Mouse (Mus musculus) left cerebral cortex, postnatal 14 days (tissue): Measurements from ENCODE around the gene Hydin. TPM values are rescaled to one million over a fixed set of nuclear protein-coding genes. Genes with fewer than 3 reads are reported as not detected.

Experiments used
- DNase-seq, 2 experiments: peaks; one replicate each; pipeline ENCODE4 v3.0.0; 2021 to 2022; ENCODE audit warnings: low spot score in 2 of 2, mixed read lengths in 1 of 2
- intact Hi-C: fragments of 180-260 bp; cut with DNase I; formaldehyde crosslinking; loops from one replicate; pipeline ENCODE4 v1.15.1; 2025
- total RNA-seq, 2 experiments: library from RNA; stranded (reverse); gene quantifications; 2 replicates each; pipeline ENCODE4 v1.2.3; 2021

Hydin gene
- total RNA-seq, 2 experiments from 2014 or later: 0.35 to 0.44 TPM

DNA sequence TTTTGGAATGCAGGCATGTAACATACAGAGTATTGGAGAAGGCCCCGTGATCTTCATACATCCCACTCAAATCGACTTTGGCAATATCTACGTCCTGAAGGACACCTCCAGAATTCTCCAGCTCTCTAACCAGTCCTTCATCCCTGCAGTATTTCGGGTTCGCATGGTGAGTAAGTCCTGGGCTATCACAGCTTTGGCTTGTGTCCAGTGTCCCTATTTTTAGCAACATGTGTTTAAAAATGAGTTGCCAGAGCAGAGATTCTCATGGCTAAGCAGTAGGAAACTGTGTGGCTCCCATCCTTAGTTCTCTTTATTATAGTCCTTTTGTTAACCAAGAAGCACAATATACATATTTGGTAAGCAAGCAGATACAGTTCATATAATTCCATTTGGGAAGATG is 152.9 kb downstream of the Hydin start:
- intact Hi-C loops: no loop called here
- peak in 1 of 2 experiments; percentile 40 for DNase-seq

DNA sequence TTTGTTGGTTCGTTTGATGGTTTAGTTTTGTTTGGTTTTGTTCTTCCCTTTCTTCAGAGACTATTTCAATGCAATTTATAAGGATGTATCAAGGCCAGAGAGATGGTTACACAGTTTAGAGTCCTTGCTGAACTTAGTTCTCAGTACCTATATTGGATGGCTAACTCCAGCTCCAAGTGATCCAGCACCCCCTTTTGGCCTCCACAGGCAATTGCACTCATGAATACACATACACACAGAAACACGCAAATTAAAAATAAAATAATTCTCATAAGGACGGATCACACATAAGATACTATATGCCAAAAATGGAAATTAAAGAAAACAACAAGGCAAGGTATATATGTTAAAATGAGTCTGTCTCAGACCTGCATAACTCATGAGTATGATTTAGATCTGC is 153.4 kb downstream of the Hydin start:
- intact Hi-C loops: no loop called here
- no peak for DNase-seq

DNA sequence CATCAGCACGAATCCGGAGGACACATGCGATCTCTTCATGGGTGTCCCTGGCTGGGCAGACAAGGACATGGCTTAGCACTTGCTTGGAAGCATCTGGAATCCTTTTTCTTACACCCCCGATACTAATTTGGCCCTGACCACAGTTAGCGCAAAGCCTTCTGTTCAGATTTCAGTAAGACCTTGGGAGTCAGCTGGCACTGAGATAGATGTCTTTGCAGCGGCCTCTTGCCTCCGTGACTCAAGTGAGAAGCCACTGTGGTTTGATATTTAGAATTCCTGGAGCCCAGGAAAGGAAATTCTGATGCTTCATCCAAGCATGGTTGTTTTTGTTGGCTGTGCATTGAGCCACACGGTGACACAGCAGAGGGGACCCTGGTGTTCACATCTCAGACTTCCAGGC is 157.4 kb downstream of the Hydin start:
- no peak for DNase-seq
- intact Hi-C loops: no loop called here

DNA sequence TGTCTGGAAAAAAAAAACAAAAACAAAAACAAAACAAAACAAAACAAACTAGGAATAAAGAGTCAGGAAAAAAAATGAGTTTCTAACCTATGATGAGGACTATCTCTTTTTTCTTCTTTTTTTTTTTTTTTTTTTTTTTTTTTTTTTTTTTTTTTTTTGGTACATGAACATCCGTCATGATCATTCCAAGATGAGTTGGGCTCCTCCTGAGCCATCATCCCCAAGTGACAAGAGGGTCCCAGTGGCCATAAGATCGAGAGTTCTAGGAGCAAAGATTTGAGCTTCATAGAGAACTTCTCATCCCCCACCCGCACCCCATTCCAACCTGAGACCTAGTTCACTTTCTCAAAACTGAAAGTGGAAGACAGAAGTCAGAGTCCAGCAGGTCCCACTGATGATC is 164.6 kb downstream of the Hydin start:
- intact Hi-C loops: no loop called here
- no peak for DNase-seq

DNA sequence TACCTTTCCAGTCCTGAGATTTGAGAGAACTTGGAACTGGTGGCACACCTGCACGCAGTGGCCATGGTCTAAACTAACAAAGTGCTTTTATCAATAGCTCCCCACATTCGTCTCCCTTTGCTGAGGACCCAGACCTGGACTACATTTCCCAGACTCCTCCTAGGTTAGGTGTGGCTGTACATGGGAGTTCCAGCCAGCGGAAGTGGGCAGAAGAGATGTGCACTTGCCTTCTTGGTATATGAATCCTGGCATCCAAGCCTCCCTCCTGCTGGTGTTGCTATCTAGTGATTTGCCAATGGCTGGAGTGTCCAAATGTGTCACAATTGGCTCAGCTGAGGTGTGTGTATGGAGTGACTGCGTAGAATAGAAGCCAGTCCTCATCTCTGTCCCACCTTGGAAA is 173.8 kb downstream of the Hydin start:
- intact Hi-C loops: no loop called here

DNA sequence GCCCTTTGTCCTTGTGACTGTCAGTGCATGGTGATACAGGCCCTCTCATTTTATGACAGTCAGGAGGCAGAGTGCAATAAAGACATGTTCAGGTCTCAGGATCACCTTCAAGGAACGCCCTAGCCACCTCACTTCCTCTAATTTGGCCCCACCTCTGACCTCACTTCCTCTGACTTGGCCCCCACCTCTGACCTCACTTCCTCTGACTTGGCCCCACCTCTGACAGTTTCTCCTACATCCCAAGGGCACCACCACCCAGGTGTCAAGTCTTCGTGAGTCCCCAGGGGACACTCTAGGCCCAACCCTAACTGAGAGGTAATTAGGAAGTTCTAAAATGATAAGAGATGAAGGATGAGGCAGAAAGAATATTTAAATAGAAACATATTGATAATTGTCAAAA is 177.5 kb downstream of the Hydin start:
- intact Hi-C loops: no loop called here
- DNase-seq: no peak

More for the DNA sequence above, 173.8 kb downstream of the Hydin start:
- no peak for DNase-seq

DNA sequence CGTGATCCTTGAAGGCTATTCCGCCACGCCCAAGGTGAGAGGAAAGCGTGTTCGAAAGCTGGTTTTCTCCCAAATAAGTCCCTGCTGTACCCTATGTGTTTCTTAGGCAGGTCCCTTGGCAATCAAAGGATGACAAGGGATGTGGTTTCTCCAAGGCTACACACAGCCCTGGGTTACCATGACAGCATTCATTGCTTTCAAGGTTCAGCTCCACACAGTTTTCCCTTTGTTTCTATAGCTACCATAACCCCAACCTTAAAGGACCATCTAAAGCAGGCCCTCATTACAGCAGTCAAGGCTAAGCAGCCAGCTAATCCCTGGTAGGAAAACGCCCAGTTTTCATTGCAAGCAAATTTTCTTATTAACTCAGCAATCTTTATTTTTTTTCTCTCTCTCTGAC is 183.7 kb downstream of the Hydin start:
- intact Hi-C loops: no loop called here
- DNase-seq: no peak

DNA sequence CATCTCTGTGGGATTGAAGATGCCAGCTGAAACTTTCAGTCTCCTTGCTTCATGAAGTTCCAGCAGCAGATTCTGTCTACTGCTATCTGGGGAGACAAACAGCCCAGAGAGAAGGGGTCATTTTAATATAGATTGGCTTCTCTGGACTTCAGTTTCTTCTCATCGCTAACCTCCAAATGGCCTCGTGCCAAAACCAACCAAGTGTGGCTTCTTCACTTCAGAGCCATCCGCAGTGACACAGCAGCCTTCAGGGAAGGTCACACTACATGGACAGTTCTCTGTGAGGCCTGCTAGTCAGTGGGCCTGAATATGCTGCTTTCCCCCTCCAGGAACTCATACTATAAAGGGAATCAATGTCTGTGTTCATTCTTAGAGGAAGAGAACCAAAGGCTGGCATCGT is 187.7 kb downstream of the Hydin start:
- DNase-seq: no peak
- intact Hi-C loops: no loop called here

DNA sequence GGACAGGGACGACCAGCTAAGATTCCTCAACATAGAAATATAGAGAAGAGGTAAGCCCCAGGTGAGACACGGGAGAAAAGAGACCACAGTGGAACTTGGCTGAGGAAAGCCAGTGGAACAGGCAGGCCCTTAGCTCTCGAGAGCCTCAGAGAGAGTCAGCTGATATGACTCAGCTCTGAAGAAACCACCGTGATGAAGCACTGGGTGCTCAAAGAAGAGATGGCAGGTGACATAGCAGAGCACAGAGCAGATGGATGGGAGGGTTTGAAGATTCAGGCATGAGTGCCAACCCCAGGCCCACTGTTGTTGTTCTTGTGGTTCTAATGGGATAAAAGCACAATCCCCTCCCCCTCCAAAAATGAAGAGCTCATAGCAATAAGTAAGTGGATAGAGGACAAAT is 190.6 kb downstream of the Hydin start:
- DNase-seq: no peak
- intact Hi-C loops: no loop called here

DNA sequence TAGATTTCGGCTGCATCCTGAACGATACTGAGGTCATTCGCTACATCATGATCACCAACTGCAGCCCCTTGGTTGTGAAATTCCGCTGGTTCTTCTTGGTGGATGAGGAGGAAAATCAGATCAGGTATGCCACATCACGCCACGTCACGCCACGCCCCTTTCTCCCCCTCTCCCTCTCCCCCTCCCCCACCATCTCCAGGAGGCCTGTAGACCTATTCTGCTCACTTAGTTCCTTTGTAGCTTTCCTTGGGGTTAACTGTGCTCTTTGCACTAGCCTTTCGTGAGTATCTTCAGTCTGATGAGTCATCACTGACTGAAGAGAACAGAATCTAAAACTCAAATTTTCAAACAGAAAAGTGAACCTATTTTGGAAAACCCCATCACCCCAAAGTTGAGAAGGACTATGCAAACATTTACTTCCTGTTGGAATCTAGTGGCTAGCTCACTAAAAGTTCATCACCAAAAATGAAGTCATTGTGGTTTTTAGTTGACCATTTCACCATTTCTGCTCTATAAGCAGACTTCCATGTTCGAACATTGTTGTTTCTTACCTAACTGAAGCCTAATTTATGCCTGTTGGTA is 195.9 kb downstream of the Hydin start:
- intact Hi-C loops: no loop called here
- DNase-seq: no peak

DNA sequence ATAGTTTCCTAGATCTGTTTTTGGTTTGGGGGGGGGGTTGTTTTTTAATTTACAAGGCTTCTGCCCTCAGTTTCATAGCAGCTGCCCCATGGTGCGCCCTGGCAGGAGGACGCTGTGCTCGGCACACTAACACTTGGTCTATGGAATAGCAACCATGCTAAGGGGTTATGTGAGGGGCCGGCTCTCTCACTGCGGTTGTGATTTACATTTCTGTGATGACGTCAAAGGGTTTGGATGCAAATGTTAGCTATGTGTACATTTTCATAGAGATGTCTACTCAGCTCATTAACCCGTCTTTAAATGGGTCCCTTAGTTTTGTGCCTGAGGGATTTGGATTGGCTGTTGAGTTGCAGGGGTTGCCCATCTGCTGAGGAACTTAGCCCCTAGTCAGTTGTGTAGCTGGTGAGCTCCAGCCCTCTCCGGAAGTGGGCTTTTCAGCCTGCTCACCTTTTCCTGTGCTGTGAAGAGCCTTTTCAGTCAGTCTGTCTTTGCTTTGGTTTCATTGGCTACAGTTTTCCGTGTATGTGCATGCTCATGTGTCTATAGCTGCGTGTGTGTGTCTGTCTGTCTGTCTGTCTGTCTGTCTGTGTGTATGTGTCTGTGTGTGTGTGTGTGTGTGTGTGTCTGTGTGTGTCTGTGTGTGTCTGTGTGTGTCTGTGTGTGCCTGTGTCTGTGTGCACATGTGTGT is 197.1 kb downstream of the Hydin start:
- intact Hi-C loops: no loop called here
- no peak for DNase-seq

DNA sequence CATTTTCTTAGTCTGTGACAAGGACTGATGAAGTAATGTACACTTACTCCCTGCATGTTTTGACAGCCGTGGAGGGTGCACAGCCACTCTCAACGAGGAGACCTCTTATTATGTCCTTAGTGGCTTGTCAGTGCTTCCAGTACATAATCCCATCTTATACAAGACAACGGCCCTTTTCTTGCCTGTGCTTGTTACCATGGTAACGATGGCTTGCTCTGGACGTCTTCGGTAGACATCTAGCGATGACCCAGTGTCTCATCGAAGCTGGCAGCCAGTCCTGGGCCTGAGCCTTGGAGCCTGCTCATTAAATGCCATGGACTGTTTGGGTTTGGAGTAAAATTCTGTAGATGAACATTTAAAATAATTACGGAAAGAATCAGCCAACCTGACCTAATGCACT is 198.8 kb downstream of the Hydin start:
- intact Hi-C loops: no loop called here
- DNase-seq: peak; percentile 25 to 46

DNA sequence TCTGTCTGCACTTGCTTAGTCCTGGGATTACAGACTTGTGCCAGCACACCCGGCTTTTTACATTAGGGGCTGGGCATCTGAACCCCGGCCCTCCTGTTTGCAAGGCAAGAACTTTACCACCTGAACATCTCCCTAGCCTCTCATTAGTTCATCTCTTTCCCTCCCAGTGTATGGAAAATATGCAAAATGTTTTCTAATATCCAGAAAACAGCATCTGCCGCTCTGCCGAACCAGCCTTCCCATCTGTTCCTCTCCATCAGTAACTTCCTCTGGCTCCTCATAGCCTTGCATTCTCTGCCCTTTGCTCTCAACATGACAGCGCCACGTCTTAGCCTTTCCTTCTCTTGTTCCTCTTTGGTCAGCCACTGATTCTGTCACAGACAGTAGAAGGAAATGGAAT is 210.5 kb downstream of the Hydin start:
- no peak for DNase-seq
- intact Hi-C loops: loop anchor here (5.0 kb wide), 1 partner anchor 345 kb away; no protein-coding TSS in a partner anchor

DNA sequence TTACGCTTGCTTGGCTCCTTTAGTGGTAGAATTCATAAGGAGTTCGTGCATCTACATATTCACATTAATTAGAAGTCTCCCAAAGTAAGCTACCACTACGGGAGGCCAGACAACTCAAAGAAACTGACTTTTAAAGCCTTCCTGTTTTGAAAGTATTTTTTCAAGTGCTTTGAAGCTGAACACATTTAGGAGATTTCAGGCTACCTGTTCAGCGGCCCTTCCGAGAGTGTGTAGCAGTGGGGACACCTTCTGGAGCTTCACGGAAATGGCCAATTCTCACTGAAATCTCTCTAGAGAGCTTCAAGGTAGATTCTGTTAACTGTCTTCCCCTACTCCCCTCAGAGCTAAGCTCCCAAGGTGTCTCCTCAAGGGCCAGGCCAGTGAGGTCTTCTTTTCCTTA is 211.8 kb downstream of the Hydin start:
- intact Hi-C loops: loop anchor here (1.0 to 5.0 kb wide), 2 partner anchors 310 to 346 kb away; partner anchors contain the start of gene Calb2

DNA sequence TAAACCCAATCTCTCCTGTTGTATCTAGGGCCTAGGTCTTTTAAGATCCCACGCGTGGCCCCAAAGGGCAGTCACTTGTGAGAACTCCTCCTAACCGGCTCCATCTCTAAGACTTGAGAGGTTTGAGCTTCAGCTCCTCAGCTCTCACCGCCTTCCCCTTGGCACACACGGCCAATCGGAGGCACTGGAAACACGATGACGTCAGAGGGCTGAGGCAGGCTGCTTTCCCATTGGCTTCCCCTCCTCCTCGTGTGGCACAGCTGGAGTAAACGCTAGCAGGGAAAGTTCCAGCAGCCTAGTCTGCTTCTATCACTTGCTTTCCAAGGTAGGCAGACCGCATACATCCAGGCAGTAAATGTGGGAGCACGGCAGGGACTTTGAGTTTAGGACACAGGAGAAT is 212.6 kb downstream of the Hydin start:
- intact Hi-C loops: loop anchor here (5.0 kb wide), 1 partner anchor 347 kb away; no protein-coding TSS in a partner anchor

More for the DNA sequence above, 211.8 kb downstream of the Hydin start:
- peak; percentile 54 to 69 for DNase-seq

DNA sequence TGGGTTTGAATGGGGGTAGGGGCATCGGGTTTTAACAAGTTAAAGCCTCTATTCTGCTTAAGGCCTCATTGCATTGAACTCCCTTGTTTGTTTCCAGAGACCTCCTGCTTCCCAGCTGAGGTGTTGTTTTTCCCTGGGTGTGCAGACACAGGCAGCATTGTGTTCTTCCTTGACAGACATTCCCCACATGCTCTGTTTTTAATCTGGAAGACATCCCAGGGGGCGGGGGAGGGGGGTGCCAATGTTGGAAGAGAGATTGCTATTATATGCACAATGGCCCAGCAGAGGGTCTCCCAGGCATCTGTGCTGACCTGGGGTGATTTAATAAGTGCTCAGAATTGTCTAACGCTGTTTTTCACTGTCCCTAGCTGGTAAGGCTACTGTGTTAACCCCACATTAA is 215.5 kb downstream of the Hydin start:
- intact Hi-C loops: no loop called here
- DNase-seq: no peak

More for the DNA sequence above, 212.6 kb downstream of the Hydin start:
- DNase-seq: no peak

DNA sequence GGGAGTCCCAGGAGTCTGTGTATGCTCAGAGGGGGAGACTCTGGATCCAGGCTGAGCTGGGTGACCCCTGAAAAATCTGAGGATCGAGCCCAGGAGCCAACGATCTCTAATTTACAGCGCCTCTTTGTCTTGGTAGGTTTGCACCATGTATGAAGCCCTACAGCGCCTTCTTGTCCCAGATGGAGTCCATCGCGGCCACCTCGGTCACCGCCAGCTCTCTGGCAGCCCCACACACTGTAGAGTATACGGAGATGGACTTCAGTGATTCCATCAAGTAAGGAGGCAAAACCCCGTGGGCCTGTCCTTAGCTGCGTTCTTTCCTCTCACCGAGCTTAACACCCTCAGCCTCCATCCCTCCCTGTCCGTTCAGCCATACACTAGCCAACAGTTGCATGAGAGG is 218.5 kb downstream of the Hydin start:
- no peak for DNase-seq
- intact Hi-C loops: no loop called here

DNA sequence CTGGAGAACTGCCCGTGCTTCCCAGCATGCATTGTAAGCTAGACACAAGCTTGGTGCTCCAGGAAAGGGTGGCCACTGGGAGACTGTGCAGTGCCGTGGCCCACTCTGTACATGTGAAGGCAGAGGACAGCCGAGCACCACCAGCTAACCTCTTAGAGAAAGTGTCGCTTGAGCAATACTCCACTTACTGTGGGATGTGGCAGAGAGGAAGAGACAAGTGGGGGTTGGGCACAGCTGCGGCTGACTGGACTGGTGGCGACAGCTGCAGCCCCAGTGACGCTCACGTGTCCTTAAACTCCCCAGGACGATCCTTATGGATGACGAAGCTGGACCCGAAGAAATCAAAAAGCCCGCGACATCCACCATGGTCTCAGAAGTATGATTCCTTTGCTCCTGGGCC is 219.2 kb downstream of the Hydin start:
- no peak for DNase-seq
- intact Hi-C loops: no loop called here

DNA sequence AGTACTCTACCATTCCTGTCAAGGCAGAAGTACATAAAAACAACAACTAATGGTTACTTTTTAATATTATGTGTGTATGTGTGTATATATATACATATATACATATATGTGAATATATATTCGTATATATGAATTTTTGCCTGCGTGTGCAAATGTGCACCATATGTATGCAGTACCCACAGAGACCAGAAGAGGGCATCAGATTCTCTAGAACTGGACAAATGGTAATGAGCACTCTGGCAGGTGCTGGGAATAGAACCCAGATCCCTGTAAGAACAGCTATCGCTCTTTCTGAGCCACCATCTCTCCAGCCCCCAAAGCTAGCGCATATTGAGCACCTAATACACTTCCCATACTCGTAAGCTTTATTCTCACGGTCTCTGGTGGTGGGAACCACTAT is 220.9 kb downstream of the Hydin start:
- intact Hi-C loops: no loop called here

DNA sequence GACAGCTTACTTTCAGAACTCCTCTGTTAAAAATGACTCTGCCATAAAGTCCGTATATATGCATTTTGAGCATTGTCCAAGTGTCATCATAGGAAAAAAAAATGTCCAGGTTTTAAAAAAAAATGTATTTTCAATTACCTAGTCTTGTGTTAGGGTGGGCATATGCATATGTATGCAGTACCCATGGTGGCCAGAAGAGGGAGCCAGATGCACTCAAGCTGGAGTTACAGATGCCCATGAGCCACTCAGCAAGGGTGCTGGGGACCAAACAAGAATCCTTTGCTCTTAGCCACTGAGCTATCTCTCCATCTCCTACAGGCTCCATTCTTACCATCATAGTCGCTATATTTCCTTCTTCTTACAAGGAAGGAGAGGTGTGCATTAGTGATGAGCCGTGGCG is 222.6 kb downstream of the Hydin start:
- intact Hi-C loops: no loop called here

More for the DNA sequence above, 220.9 kb downstream of the Hydin start:
- DNase-seq: no peak

DNA sequence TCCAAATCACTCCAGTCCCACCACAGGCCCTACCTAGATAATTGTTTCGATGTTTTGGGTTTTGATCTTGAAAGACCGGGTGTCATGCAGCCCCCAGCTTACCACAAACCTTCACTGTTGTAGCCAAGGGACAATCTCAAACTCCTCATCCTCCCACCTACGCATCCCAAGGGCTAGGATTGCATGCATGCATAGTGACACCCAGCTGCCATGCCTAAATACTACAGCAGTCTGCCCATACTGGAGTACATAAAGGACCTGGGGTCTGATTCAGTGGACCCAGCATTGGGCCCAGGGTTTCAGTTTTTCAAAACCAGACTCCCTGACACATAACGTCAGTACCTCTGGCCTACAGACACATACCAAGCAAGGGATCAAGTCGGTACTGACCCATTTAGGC is 224.3 kb downstream of the Hydin start:
- intact Hi-C loops: no loop called here
- no peak for DNase-seq

More for the DNA sequence above, 222.6 kb downstream of the Hydin start:
- DNase-seq: no peak
